Mouse (Mus musculus) left cerebral cortex, adult 2 months (tissue): ENCODE data around the gene Mrpl55. TPM values are rescaled to one million over a fixed set of nuclear protein-coding genes. Genes with fewer than 3 reads are reported as not detected.
"Not testable (repeated sequence)": the region's sequence is repeated elsewhere in the genome, so short reads cannot be mapped to it uniquely, and the experiment has no call there.

Source experiments
- DNase-seq, 2 experiments: peaks; one replicate each; pipeline ENCODE4 v3.0.0; 2021 to 2022; ENCODE audit warnings: low spot score in 2 of 2, mixed read lengths in 1 of 2; ENCODE audit errors: extremely low spot score in 1 of 2
- H3K27ac ChIP-seq: fragments of 200-600 bp; 2 replicates; pipeline ENCODE4 v1.8.1; 2022
- H3K4me3 ChIP-seq: fragments of 200-600 bp; 2 replicates; pipeline ENCODE4 v1.8.1; 2022
- CTCF ChIP-seq: fragments of 200-600 bp; IDR thresholded peaks from 2 replicates; pipeline ENCODE4 v1.8.1; 2022; ENCODE audit warnings: antibody characterized with exemption, mild to moderate bottlenecking, moderate library complexity
- intact Hi-C: fragments of 180-260 bp; cut with DNase I; formaldehyde crosslinking; loops from one replicate; pipeline ENCODE4 v1.15.1; 2025
- total RNA-seq, 2 experiments: library from RNA; stranded (reverse); gene quantifications; 2 replicates each; pipeline ENCODE4 v1.2.3; 2021

Mrpl55 gene
- total RNA-seq, 2 experiments from 2014 or later, result 33.8 to 33.9 TPM

DNA sequence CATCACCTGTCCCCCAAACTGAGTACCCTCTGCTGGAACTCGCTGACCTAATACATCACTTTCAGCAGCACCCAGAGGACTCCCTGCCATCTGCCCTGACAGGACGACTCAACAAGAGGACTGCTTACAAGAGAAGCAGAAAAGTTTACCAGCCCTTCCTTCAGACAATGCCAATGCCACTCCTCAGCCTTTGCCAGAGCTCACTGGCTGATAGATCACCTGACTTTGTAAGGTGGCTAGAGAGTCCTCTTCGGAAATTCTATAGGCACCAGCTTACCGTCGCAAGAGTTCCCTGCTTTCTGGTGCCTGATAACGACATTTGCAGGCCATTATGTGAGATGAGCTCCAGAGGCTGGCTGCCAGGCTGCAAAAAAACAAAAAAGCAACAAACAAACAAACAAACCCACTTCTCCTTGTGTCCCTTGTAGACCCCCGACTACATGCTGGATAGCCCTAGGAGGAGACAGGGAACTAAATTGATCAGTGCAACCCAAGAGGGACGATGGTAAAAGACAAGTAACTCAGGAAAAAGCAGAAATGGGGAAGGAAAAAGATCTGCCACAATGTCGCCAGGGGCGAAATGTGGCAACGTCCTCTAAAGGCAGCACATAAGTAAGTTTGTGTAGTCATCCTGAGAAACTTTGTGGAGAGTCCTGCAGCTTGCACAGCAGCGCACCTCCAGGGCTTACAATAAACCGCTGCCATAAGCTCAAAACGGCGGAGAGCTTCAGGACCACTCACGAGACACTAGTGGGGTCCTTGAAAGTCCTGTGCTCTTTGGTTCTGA lies 877 bp upstream of the Mrpl55 start:
- intact Hi-C loops, result loop anchor here (1.0 kb wide), 1 partner anchor 10 kb away; no protein-coding TSS in a partner anchor
- no peak for DNase-seq
- Histone ChIP-seq H3K4me3 (peak overlapping the region; percentile 72), H3K27ac (no peak overlapping the region; the same call in 1 of the 2 replicates)
- TF ChIP-seq CTCF, result no peak

DNA sequence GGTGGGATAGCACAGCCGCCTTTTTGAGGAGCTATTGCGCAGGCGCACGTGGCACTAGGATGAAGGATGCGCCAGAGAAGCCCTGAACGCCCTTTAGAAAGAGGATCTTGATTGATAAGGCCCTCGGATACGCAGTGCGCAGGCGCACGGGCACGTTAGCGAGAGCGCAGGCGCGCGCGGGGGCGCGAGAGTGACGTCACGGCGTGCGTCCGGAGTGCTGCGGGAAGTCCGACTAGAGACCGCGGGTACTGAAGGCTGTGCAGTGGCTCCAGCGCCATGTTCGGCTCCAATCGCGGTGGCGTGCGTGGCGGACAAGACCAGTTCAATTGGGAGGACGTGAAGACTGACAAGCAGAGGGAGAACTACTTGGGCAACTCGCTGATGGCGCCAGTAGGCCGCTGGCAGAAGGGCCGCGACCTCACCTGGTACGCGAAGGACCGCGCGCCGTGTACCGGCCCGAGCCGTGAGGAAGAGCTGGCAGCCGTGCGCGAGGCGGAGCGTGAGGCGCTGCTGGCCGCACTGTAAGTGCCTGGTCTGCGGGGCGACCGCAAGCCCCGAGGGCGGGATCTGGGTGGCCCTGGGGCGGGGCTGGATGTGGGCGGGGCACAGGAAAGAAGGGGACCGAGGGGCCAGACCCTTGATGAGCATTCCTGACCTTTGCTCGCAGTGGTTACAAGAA lies 6.0 kb downstream of the Mrpl55 start, which contains the start of gene 2310033P09Rik:
Gene 2310033P09Rik (plus strand): TSS at position 169 of the 679 bp plus-strand sequence.
- Histone ChIP-seq H3K4me3 (peak within 1 kb of the TSS; percentile 98), H3K27ac (peak within 1 kb of the TSS; percentile 97)
- intact Hi-C loops, result loop anchor here (2.0 kb wide), 1 partner anchor 21 kb away; the partner anchor contains the start of gene Arf1
- TF ChIP-seq CTCF, result no peak
- DNase-seq, result peak; percentile 94 to 95

DNA sequence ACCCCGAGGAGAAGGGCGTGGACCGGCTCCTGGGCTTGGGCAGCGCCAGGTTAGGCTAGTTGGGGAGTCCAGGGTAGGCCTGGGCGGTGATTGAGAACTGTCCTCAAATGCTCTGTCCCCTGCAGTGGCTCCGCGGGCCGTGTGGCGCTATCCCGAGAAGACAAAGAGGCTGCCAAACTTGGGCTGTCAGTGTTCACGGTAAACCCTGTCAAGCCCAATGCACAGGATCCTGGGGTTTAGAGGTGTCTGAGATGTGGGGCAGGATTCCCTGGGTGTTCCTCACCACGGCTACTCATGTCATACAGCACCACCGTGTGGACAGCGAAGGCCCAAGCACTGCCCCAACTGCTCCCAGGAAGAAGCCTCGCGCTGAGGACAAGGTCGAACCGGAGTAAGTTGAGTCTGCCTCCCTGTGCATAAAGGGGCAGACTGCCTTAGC lies 6.7 kb downstream of the Mrpl55 start:
- intact Hi-C loops, result loop anchor here (2.0 kb wide), 1 partner anchor 20 kb away; the partner anchor contains the start of gene Arf1
- DNase-seq, result peak; percentile 58 to 59
- Histone ChIP-seq H3K27ac (peak overlapping the region; percentile 54; the same call in 1 of the 2 replicates), H3K4me3 (peak overlapping the region; percentile 98)
- peak; percentile 61 for TF ChIP-seq CTCF

DNA sequence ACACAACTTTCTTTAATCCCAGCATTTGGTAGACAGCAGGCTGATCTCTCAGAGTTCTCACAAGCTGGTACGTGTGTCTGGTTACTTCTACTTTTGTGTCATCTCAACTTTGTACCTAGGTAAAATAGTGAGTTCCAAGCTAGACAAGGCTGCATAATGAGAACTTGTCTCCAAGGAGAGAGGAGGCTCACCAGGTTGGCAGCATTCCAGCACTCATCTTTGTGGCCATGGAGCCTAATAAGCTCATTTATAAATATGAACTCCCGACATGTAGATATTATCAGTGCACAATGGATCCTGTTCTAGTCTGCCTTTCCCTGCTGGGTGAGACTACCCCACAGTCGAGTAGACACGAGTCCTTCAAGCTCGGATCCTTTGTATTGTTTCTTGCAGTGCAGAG lies 7.3 kb downstream of the Mrpl55 start:
- Histone ChIP-seq H3K27ac (no peak overlapping the region), H3K4me3 (peak overlapping the region; percentile 98; the same call in 1 of the 2 replicates)
- intact Hi-C loops, result loop anchor here (2.0 kb wide), 1 partner anchor 19 kb away; the partner anchor contains the start of gene Arf1
- no peak for TF ChIP-seq CTCF
- DNase-seq, result no peak

DNA sequence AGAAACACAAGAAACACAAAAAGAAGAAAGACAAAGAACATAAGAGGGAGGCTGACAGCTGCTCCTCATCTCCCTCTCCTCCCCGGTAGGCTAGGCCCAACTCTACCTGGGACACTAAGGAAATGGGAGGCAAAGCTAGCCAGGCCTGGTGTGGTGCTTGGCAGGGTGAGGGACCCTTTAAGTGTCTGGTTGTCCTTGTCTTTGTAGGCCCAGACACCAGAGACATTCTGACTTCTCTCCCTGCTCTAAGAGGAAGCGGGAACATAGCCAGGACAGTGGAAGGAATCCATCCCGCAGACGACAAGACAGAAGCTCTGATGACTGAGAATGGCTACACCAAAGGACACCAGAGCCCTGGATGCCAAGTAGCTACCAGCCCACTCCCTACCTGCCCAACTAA lies 7.7 kb downstream of the Mrpl55 start:
- Histone ChIP-seq H3K27ac (no peak overlapping the region), H3K4me3 (no peak overlapping the region)
- intact Hi-C loops, result no loop called here
- no peak for DNase-seq
- TF ChIP-seq CTCF, result no peak

DNA sequence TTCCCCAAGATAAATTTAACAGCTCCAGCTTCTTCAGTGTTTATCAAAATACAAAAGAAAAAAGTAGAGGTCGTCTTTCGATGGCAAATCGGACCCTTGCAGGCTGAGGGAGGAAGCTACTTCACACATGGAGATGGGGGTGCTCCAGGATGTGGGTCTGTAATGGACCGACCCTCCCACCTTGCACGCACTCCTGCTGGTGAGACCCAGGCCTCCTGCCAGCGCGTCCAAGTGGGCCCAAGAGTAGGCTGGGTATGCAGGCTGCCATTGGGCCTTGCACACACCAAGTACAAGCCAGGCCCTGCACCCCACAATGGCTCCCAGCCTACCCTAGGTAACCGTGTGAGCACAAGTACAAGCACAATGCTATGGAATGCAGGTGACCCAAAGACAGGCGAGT lies 9.3 kb downstream of the Mrpl55 start:
- DNase-seq, intact Hi-C loops: not testable (repeated sequence)

DNA sequence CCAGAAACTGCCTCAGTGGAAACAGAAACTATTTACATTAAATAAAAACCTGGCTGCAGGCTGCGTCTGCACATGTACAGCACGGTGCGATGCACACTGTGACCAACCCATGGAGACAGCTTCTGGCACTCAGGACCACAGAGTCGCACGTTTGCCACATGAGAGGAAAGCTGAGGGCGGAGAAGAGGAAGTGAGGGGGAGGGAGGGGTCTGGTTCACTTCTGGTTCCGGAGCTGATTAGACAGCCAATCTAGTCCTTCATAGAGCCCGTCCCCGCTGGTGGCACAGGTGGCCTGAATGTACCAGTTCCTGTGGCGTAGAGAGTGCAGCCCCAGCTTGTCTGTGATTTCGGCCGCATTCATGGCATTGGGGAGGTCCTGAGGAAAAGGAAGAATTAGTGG lies 10.0 kb downstream of the Mrpl55 start:
- not testable (repeated sequence) for H3K27ac ChIP-seq, DNase-seq

More for the DNA sequence above, 9.3 kb downstream of the Mrpl55 start:
- H3K4me3 ChIP-seq, H3K27ac ChIP-seq: not testable (repeated sequence)

DNA sequence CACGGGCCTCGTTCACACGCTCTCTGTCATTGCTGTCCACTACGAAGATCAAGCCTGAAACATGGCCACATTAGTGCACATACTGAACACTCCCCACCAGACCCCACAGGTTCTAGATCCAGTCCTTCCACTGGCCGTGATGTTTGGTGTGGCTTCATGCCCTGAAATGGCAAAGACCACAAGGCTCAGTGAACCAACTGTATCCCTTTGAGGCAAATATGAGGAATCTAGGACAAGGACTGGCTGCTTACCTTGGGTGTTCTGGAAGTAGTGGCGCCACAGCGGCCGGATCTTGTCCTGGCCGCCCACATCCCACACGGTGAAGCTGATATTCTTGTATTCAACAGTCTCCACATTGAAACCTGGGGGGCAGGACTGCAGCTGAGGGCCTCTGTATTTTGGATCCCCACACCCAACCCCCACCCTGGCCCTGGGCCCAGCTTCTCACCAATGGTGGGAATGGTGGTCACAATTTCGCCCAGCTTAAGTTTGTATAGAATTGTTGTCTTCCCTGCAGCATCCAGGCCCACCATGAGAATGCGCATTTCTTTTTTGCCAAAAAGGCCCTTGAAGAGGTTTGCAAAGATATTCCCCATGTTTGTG lies 10.7 kb downstream of the Mrpl55 start:
- DNase-seq, result no peak
- no peak overlapping the region for H3K4me3 ChIP-seq
- TF ChIP-seq CTCF, result no peak
- 0 out of 2 replicates have a peak overlapping the region, but pooled peaks have one; percentile 34 for H3K27ac ChIP-seq
- intact Hi-C loops, result no loop called here

More for the DNA sequence above, 10.0 kb downstream of the Mrpl55 start:
- H3K4me3 ChIP-seq, intact Hi-C loops: not testable (repeated sequence)

DNA sequence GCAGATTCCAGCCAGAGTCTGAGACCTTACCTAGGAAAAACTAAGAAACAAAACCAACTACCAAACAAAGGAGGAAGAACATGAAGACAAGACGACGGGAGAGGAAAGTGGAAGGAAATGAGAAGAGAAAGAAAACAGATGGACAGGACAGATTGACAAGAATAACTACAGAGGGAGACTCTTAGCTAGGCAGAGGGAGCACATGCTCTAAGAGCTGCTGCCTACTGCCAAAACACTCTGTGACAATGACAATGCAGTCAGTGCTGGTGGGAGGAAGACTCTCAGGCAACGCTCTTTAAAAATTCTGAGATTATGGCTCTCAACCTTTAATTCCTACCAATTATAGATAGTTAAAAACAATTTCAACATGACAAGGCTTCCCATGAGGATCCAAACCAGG lies 14.7 kb downstream of the Mrpl55 start:
- TF ChIP-seq CTCF, result no peak
- no peak for DNase-seq
- intact Hi-C loops, result no loop called here
- Histone ChIP-seq H3K4me3 (no peak overlapping the region), H3K27ac (peak overlapping the region; percentile 66)

DNA sequence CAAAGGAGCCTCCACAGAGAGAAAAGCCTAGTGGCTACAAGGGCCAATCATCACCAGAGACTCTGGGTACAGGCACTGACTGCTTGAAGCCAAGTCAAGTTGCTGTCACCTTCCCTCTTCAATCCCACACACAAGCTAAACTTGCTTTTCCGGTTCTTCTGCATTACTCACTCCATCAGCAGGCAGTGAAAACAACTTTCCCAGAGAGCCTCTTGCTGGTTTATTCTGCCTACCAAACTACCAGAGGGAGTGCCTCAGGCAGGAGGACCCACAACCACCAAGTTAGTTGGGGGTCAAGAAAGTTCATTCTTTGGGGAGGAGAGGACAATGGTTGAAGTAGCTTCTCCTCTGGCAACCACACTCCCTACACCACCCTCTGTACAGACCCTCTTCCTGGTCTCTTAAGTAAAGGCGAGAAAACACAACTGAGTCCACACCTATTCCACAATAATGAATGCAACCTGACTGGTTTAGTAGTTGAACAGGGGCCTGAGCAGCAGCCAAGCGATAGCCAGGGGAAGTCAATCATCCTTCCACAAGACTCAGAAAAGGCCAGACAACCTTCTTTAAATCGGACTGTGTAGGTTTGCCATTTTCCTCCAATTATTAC lies 16.2 kb downstream of the Mrpl55 start:
- intact Hi-C loops, result no loop called here
- TF ChIP-seq CTCF, result no peak
- no peak for DNase-seq

DNA sequence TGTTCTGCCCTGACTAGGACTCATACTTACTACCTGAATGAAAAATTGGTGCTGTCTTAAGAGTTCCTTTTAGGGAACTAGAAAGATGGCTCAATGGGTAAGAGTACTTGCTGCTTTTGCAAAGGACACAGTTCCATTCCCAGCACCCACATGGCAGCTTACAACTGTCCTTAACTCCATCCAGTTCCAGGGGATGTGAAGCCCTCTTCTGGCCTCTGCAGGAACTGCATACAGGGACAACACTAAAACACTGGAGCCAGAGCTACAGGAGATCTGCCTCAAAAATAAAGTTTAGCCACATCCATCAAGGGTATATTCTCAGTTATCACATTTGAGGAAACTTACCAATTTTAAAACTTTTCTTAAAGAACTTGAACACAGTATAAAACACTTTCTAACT lies 16.8 kb downstream of the Mrpl55 start:
- Histone ChIP-seq H3K27ac (no peak overlapping the region), H3K4me3 (no peak overlapping the region)
- intact Hi-C loops, result no loop called here
- TF ChIP-seq CTCF, result peak; percentile 56
- DNase-seq, result no peak

More for the DNA sequence above, 16.2 kb downstream of the Mrpl55 start:
- Histone ChIP-seq H3K4me3 (no peak overlapping the region), H3K27ac (peak overlapping the region; percentile 66; the same call in 1 of the 2 replicates)
